Mouse (Mus musculus) heart, postnatal 14 days (tissue): Measurements from ENCODE around the gene Ttc39a. TPM values are rescaled to one million over a fixed set of nuclear protein-coding genes. Genes with fewer than 3 reads are reported as not detected.
"Not testable (repeated sequence)": the region's sequence is repeated elsewhere in the genome, so short reads cannot be mapped to it uniquely, and the experiment has no call there.

Experiments used
- DNase-seq, 2 experiments: peaks; one replicate each; pipeline ENCODE4 v3.0.0; 2021 to 2022
- intact Hi-C: fragments of 180-260 bp; cut with DNase I; formaldehyde crosslinking; loops from one replicate; pipeline ENCODE4 v1.15.1; 2025
- long read RNA-seq, 2 experiments: library from polyadenylated mRNA; stranded (forward); transcript quantifications; one replicate each; pipeline ENCODE4 v2.0.0; 2021
- total RNA-seq, 2 experiments: library from RNA; stranded (reverse); gene quantifications; 2 replicates each; pipeline ENCODE4 v1.2.3; 2021

Gene Ttc39a
- 1 to 10 TPM; 1.2 to 1.6 TPM for total RNA-seq
- long read RNA-seq, experiment 1, partial matches to known transcripts: 0 of 4 reads
- long read RNA-seq, experiment 1, other reads (novel, unspliced or antisense): 2 of 4 reads
- long read RNA-seq, experiment 2, partial matches to known transcripts: 2 of 3 reads
- long read RNA-seq, experiment 2, other reads (novel, unspliced or antisense): 1 of 3 reads

DNA sequence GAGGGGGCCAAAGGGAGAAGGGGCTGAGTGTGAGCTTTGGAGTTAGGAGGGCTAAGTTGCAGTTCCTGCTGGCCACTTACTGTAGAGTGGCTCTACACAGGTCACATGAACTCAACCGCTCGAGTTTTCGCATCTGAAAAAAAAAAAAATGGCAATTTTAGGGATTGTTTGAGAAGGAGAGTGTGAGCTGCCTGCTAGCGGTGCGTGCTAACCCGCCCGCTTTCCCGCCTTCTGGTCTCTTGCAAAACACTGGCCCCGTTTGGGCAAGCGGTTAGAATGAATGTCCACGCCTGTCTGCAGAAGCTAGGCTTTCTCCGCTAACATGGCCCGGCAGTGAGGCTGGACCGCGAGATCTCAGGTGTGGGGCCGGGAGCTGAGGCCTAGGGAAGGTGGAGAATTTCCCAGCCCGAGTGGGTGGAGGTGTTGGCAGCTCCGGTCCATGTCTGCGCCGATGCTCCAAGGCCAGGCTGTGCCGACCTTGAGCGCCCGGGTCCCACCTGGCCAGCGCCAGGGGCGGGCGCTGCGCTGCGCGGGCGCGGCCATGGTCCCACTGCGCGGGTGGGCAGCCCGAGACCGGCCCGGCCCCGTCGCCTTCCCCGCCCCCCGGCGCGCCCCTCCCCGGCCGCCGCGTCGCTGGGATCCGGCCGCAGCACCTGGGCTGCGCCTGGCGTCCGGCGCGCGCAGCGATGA, at the start of gene Ttc39a:
Gene Ttc39a (plus strand): TSS at position 138 of the 690 bp plus-strand sequence.
- DNase-seq: peak; percentile 56 to 61
- intact Hi-C loops: no loop called here

DNA sequence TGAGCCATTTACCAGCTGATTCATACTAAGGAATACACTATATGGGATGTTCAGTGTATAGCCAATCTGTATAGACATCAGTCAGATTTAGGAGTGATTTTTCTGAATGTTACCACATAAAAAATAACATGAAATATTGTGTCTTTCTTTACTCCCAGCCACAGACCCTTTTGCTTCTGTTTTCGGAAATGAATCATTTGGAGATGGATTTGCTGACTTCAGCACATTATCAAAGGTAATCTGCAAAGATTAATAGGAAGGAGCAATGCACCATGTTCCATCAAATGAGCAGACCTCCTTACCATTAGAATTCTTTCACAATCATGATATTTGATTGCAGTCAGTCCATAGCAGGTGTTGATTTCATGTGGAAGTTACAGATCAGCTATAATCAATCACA, 28.3 kb upstream of the Ttc39a start:
- intact Hi-C loops: no loop called here

DNA sequence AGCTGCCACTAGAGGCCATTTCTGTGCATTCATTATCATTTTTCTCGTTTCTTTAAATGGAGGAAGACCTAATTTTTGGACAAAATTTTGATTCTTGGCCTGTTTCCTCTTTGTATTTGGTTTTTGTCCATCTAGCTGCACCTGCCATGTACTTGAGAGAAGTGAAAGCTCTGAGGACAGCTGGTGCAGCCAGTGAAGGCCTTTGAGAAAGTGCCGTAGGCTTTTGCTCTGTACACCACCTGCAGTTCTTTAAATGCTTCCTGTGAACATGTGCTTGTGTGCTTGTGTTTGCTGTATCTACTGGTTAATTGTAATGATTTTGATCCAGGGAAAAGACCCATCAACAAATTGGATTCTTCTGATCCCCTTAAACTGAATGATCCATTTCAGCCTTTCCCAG, 24.0 kb upstream of the Ttc39a start:
- intact Hi-C loops: no loop called here
- no peak for DNase-seq

More for the DNA sequence above, 28.3 kb upstream of the Ttc39a start:
- no peak for DNase-seq

DNA sequence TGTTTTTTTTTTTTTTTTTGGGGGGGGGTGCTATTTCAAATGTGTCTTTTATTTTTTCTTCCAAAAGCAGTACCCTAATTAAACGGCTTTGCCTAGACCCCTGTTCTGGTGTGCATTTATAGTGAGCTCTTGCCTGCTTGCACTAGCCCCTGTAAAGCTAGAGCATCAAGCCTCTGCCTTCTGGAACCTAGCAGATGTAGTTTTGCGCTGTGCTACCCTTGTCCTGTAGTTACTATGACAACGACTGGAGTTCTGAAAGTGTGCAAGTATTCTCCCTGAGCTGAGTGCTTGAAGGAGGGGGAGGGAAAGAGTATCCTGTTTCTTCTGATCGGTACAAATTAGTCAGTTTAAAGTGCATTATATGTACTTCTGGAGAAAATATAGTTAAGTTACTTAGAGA, 20.8 kb upstream of the Ttc39a start:
- DNase-seq: no peak
- intact Hi-C loops: no loop called here

DNA sequence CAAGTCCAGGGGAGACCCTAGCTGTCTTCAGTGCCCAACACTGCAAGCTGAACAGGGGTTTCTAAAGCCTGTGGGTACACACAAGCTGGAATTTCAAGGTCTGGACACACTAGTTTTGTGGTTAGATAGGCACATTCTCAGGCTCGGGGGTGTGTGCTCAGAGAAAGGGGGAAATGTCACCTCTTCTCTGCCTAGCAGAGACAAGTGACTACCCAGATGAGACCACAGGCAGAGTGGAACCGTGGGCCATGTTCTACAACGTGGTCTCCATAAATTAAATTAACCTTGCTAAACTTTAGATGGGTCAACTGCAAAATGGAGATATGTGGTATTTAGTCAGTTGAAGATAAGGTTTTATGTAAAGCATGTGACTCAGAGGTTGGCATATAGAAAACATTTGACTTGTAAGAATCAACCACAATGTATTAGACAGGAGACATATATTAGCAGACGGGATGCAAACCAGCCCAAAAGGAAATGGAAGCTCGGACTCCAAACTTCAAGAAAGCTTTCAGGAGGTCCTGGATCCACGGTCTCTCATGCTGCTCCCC, 13.1 kb upstream of the Ttc39a start:
- intact Hi-C loops: no loop called here
- no peak for DNase-seq

DNA sequence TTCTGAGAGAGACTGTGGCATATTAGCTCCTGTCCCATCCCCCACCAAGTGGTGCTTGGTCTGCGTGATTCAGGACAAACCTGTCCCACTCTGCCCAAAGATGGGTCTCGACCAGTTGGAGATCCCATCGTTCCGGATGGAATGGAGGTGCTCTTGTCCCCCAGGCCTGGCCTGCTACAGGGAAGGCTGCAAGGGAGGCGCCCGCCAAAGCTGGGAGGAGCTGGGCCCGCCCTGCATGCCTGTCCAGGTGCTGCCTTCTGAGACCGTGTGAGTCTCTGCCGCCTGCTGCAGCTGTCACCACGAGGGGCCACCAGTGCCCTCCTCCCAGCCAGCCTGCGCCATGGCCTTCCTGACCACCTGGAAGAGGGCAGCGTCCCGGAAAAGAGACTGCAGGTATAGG, 12.5 kb upstream of the Ttc39a start:
- intact Hi-C loops: no loop called here
- no peak for DNase-seq

DNA sequence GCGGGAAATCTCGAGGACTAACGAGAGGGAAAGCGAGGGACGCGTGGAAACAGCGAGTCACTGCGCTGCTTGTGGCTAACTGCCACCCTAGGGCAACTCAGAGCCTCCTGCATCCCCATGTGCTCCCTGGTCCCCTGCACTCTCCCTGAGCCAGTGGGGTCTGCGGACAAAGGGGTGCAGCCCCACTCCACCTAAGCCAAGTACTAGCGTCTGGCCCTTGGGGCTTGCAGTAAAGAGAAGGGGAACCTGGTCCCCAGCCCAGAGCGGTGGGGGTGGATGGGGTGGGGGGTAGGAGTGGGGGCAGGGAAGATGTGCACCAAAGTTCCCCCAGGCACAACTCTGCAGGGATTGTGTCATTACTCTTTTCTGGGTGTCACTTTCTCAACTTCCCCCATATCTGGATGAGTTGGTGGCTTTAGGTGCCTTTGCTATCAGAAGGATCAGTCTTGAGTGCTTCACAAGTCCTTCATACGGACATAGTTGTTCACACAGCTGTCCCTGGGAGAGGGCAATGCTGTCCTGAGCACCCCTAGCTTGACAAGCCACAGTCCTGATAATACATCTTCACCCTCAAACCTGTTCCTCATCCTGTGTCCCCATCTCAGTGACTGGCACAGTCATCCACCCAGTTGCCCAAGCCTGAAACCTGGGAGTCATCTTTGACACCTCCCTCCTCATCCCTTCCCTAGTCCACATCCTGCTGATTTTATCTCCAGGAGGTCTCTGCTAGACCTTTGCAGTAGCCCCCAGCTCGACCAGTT, 11.9 kb upstream of the Ttc39a start:
- intact Hi-C loops: no loop called here
- DNase-seq: no peak

DNA sequence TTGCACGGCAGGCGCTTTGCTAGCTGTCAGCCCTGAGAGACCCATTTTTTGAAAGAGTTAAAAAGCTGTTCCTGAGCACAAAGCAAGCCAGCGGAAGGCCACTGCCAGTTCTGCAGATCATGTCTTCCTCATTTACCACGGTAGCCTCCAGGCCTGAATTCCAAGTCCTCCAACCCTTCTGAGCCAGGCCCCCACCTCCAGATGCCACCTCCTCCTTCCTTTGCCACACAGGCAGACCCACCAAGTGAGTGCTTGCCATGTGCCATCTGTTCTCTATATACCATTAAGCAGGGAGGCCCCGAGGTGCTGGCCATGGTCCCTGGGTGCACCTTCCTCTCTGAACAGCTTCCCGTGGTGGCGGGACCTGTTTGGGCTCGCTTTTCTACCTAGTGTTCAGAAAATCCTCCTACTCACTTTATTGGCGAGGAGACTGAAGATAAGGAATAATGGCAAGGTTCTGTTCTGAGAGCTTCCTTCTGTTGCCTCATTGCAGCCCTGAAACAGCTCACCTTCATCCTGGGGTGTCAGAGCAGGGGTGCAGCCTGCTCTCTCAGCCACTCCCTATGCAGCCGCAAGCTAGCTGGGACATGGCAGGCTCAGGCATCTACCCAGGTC, 6.0 kb upstream of the Ttc39a start:
- intact Hi-C loops: no loop called here
- no peak for DNase-seq

DNA sequence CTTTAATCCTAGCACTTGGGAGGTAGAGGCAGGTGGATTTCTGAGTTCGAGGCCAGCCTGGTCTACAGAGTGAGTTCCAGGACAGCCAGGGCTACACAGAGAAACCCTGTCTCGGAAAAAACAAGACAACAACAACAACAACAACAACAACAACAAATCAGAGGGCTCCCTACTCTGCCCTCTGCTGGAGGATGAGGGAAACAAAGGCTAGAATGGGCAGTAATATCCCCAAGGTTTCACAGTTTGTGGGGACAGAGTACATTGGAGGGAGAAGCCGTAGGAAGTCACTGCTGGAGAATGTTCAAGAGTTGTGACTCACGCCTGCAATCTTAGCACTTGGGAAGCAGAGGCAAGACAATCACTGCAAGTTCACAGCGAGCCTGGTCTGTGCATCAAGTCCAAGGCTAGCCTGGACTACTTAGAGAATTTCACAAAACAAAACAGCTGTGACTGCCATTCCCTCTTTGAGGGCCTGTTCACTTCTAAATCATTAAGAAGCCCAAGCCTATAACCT, 5.2 kb upstream of the Ttc39a start:
- DNase-seq: no peak
- intact Hi-C loops: no loop called here

DNA sequence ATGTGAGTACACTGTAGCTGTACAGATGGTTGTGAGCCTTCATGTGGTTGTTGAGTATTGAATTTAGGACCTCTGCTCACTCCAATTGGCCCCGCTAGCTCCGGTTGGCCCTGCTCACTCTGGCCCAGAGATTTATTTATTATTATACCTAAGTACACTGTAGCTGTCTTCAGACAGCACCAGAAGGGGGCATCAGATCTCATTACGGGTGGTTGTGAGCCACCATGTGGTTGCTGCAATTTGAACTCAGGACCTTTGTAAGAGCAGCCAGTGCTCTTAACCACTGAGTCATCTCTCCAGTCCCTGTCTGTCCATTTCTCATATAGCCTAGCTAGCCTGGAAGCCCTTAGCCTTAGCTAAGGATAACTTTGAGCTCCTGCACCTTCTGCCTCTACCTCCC, 1.5 kb upstream of the Ttc39a start:
- DNase-seq, intact Hi-C loops: not testable (repeated sequence)

DNA sequence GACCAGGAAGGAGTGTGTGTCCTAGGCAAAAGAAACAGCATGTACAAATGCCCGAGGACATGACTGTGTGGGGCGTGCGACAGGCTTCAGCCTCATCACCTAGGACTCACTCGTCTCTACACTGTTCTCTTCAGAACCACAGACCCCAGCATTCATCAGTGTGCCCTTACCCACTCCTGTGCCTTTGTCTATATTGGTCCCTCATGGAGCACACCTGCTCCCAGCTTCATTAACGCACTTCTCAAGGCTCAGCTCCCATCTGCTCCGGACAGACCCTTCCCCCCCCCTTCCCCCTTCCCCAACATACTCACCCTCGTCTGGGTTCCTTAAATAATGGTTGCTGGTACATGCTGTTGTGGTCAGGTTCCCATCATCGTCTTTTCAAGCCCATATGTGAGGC, 1.0 kb upstream of the Ttc39a start:
- DNase-seq: no peak
- intact Hi-C loops: no loop called here

DNA sequence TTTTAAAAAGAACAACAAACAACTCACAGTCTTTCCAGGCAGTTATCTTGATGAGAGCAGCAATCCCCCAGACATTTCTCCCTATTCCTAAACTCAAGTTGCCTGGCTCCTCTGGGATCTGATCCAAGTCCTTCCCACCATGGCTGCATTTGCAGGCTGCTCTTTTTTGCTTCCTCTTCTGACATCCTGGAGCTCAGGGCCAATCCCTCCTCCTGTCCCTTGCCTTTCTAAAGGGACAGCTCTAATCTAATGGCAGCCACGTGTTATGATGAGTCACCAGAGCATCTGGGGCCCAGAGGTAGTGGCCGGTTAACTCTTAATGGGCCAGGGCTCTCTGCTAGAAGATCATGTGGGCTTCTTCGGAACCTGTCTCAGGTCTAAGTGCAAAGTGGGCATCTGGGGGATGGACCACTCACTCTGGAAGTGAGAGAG, 353 bp upstream of the Ttc39a start:
- DNase-seq: peak; percentile 74 to 80
- intact Hi-C loops: no loop called here

DNA sequence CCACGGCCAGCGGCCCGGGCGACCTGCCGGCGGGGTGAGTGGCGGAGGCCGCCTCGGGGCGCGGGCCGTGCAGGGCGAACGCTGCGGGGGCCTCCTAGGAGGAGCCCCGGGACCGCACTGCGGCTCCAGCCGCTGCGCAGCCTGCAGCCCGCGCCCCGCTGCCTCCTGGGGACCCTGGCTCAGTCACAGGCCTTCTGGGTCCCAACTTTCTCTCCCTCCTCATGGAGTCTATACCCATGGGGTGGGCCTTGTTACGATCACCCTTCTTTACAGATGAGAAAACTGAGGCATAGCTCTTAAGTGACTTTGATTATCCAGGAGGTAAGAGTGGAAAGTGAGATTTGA, 725 bp downstream of the Ttc39a start:
- no peak for DNase-seq

DNA sequence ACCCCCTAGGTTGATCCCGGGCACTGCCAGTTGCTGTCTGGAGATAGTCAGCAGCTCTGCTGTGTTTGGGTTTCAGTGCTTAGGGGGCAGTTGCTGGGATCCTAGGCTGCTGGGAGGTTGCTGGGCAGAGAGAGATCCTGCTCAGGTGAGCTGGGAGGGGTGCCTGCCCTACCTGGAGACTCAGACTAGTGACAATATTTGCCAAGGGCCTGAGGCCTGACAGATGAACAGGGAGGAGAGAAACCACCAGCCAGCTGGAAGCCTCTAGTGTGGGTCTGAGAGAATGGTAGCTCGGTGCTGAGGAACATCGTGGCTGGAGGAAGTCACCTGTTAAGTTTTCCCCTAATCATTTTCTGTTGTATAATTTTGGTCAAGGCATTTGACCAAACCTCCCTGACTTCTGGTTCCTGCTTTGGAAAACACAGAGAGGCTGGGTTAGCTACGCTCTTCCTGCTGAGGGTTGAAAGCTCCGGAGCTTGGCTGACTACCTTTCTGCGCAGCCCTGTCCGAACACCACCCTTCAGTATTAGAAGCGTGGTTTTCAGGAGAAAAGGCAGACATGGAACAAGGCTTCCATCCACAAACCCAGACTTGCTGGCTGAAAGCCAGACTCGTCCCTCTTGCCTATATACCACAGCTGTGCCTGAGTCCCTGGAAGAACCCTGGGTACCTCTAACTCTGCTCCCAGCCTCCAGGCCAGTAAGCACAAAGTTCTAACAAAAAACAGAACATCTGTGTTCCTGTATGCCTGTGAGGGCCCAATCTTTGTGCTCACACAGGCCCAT, 1.5 kb downstream of the Ttc39a start:
- no peak for DNase-seq
- intact Hi-C loops: no loop called here

More for the DNA sequence above, 725 bp downstream of the Ttc39a start:
- intact Hi-C loops: no loop called here

DNA sequence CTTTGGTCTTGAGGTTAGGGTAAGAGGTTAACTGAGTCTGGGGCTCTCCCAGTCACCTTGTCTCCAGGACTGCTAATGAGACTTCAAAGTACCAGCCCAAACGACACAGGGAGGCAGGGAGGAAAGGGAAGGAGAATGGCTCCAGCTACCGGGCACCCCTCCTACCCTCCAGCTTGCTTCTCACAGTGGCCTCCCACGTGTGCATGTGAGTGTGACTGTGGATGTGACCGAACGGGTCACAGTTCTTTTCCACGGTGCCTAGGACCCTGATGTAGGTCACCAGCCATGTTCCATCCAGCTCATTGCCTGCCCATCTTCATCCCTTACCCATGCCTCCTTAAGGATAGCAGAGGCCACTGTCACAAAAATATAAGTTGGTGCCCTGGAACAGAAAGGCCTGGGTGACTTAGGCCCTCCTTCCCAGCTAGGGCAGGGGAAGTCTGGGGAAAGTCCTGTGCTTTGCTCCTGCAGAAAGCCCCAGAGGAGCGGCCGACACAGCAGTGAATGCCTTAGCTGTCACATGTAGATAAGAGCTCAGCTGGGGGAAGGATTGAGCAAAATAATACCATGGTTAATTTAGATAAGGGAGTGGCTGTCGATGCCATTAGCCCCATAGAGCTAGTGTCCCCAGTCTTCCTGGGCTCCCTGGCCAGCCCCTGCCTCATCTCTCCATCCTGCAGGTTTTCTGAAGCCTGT, 4.4 kb downstream of the Ttc39a start:
- DNase-seq: no peak
- intact Hi-C loops: no loop called here

DNA sequence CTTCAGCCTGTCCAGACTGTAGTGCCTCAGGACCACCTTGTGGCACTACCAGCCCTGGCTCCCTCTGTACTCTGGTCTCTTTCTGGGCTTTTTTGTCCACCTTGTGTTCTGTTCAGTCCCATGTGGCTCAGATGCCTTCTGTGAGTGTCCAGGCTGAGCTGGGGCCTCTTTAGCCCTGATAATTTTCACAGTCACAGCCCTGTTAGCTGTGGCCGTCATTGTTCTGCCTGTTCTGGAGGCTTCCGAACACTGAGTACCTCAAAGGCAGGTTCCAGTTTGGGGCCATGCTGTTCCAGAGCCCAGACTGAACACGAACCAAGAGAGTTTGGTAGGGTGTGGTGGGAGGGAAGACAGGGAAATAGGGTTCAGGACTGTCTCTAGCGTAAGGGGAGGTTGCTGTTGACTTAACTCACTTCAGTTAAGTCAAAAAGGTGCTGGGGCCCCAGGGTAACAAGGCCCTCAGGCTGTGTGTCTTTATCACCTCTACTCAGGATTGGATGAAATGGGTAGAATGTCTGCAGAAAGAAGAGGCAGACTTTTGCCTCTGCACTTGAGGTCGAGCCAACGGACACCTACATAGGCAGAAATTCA, 5.0 kb downstream of the Ttc39a start:
- no peak for DNase-seq
- intact Hi-C loops: no loop called here

DNA sequence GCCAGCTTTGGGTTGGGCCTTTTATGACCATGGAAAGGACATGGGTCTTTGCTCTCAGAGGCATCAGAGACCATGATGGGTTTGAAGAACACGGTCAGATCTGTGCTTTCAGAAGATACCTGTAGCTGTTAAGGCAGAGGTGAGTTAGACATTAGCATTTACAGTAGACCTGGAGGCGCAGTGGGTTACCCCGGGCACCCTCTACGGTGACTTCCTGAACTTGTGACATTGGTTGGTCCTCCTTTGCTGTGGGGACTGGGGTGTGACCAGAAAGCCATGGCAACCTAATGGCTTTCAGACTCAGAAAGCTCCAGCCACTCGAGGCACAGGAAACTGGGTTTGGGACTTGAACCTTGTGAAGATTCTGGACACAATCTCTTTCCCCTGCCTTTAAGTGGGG, 5.8 kb downstream of the Ttc39a start:
- no peak for DNase-seq
- intact Hi-C loops: no loop called here

DNA sequence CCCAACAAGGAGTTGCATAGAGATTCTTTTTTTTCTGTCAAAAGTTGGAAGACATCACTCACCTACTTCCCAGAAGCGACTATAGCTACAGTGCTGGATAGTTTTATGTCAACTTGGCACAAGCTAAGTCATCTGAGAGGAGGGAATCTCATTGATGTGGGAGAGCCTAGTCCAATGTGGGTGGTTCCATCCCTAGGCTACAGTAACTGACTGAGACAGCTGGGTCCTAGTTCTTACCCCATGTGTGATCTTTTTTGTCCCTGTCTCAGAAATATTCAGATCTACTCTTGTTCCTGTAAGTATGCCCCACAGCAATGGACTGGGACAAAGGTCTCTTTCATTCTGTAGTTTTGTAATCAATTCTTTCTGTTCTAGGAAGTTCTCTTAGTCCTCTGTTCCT, 11.6 kb downstream of the Ttc39a start:
- intact Hi-C loops: no loop called here
- DNase-seq: no peak

DNA sequence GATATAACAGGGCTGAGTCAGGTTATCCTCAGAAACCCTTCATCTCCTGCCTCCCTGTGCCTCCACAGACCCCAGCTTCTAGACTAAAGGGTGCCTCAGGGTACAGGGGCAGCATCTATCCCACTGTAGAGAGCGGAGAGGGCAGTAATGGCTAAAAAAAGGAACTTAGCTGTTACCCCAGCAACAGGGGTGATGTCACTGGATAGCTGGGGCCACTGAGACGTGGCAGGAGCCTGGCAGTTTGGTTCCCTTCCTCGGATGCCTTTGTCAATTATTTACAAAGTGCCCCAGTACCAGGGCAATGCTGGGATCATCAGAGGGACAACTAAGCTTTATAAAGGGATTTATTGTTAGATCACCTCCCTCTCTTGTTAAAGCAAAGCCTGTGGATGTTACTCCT, 12.6 kb downstream of the Ttc39a start:
- no peak for DNase-seq
- intact Hi-C loops: no loop called here
